Mouse (Mus musculus): ENCODE data around the gene Defb29.

Defb29 gene

GRCm38 (mm10) chr2:152500863-152501229 lies 39.1 kb downstream of the Defb29 start:
- CTCF ChIA-PET: interaction anchor here (0.7 kb wide), 1 partner anchor 17 kb away, joined by 3 read pairs; no protein-coding TSS in a partner anchor

DNA sequence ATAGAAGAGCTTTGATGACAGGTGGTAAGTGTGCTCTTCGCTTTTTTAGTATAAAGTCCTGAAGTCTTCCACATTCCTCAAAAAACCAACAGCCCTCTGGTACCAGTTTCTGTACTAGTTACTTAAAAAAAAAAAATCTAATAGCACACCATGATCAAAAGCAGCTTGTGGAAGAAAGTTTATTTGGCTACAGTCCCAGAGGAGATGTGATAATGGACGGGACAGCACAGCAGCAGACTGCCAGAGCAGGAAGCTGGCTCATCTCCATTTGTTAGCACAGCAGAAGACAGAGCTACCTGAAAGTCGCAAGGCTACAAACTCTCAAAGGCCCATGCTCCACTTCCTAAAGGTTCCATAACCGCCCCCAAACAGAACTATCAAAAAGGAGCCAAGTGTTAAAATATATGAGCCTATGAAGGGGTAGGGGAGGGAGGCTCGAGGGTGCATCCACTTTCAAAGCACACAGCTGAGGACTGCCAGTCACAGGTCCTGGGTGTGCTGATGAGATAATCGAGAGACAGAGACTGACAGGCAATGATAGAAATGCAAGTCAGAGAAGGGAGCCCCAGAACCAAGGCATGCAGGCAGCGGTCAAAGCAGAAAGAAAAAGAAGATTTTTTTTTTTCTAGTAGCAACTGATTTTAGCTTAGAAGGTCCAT lies 39.6 kb downstream of the Defb29 start:
- CTCF ChIA-PET: no interaction called here

GRCm38 (mm10) chr2:152498020-152498419 lies 41.9 kb downstream of the Defb29 start:
- CTCF ChIA-PET: interaction anchor here (0.7 kb wide), 1 partner anchor 26 kb away, joined by 20 read pairs; no protein-coding TSS in a partner anchor

DNA sequence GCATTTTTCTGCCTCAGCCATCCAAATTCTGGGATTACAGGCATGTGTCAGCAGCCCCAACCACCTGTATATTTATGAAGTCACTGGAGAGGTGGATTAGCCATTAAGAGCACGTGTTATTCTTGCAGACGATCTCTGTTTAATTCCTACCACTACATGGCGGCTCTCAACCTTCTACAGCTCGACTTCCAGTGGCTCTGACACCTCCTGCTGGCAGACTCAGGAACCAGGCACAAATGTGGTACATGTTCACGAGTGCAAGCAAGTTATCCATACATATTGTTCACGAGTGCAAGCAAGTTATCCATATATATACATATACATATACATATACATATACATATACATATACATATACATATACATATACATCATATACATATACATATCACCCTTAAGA lies 46.7 kb downstream of the Defb29 start:
- CTCF ChIA-PET: no interaction called here

- CTCF ChIA-PET: no interaction called here
Measured at GRCm38 (mm10) chr2:152490038-152490437, 49.9 kb downstream of the Defb29 start, which contains the start of gene Defb22. Gene Defb22, minus strand, starts transcription at chr2:152490138.
